Mouse (Mus musculus): Measurements from ENCODE around the gene Birc6. TPM values are rescaled to one million over a fixed set of nuclear protein-coding genes. Genes with fewer than 3 reads are reported as not detected.

Birc6 gene
- polyA plus RNA-seq (2014; fragmentation: Nextera tagmentation; extraction: Ambion mirVana): 83.5 and 91.6 TPM in 2 replicates

GRCm38 (mm10) chr17:74527729-74528607 lies at the start of gene Birc6:
TSS of gene Birc6 (plus strand) at chr17:74528295.
- peak within 1 kb of the TSS; percentile 97 for H3K27ac ChIP-seq (ENCODE audit: low read depth, low read length)
- peak within 1 kb of the TSS; percentile 97 for H3K9ac ChIP-seq (ENCODE audit: low read length)
- H3K4me1 ChIP-seq (ENCODE audit: control insufficient read depth, insufficient read depth, low read length): peaks cover 16% of the 10 kb centered on the region
- peak within 1 kb of the TSS; percentile 63 for H3K4me2 ChIP-seq
- ATAC-seq (ENCODE audit: low FRiP score) (peak; percentile 98), DNase-seq (ENCODE audit: low spot score, missing footprints) (peak; percentile 100)
- H3K9me3 ChIP-seq (ENCODE audit: control insufficient read depth, low read length): no peaks in the 10 kb centered on the region
- peak within 1 kb of the TSS; percentile 98 for H3K4me3 ChIP-seq (ENCODE audit: low read depth, low read length)
- WGBS: under 1% methylated on average over 71 of the region's 71 CpGs
- H3K27me3 ChIP-seq (ENCODE audit: control insufficient read depth, insufficient read depth, low read length): no peaks in the 10 kb centered on the region
- H3K36me3 ChIP-seq (ENCODE audit: control insufficient read depth, insufficient read depth, low read length): no peaks in the 10 kb centered on the region

GRCm38 (mm10) chr17:74480361-74481069 lies 47.6 kb upstream of the Birc6 start:
- Histone ChIP-seq H3K36me3 (ENCODE audit: control insufficient read depth, insufficient read depth, low read length) (no peaks in the 10 kb centered on the region), H3K4me1 (ENCODE audit: control insufficient read depth, insufficient read depth, low read length) (no peaks in the 10 kb centered on the region), H3K9ac (ENCODE audit: low read length) (no peak overlapping the region), H3K4me3 (ENCODE audit: low read depth, low read length) (no peak overlapping the region), H3K27me3 (ENCODE audit: control insufficient read depth, insufficient read depth, low read length) (no peaks in the 10 kb centered on the region), H3K27ac (ENCODE audit: low read depth, low read length) (no peak overlapping the region), H3K4me2 (no peak overlapping the region), H3K9me3 (ENCODE audit: control insufficient read depth, low read length) (no peaks in the 10 kb centered on the region)
- no peak for DNase-seq (ENCODE audit: low spot score, missing footprints)
- WGBS: 88% methylated on average over 14 of the region's 14 CpGs
- no peak for ATAC-seq (ENCODE audit: low FRiP score)

- Histone ChIP-seq H3K27me3 (ENCODE audit: control insufficient read depth, insufficient read depth, low read length) (no peaks in the 10 kb centered on the region), H3K27ac (ENCODE audit: low read depth, low read length) (no peak within 1 kb of the TSS; the same call in 1 of the 2 replicates), H3K36me3 (ENCODE audit: control insufficient read depth, insufficient read depth, low read length) (peaks cover 2% of the 10 kb centered on the region; the same call in 1 of the 2 replicates), H3K4me1 (ENCODE audit: control insufficient read depth, insufficient read depth, low read length) (0 out of 2 replicates have a peak, but pooled peaks cover 2% of the 10 kb centered on the region), H3K4me2 (peak within 1 kb of the TSS; percentile 59), H3K9ac (ENCODE audit: low read length) (peak within 1 kb of the TSS; percentile 80), H3K4me3 (ENCODE audit: low read depth, low read length) (peak within 1 kb of the TSS; percentile 74), H3K9me3 (ENCODE audit: control insufficient read depth, low read length) (no peaks in the 10 kb centered on the region)
- 6% methylated on average over 43 of the region's 58 CpGs for WGBS
- DNase-seq (ENCODE audit: low spot score, missing footprints) (peak; percentile 98), ATAC-seq (ENCODE audit: low FRiP score) (peak; percentile 100)
These were observed 38.8 kb upstream of the Birc6 start, which contains the start of gene Yipf4 for GRCm38 (mm10) chr17:74489024-74489900. TSS of gene Yipf4 (plus strand) at chr17:74489493.

- peak; percentile 93 for DNase-seq (ENCODE audit: low spot score, missing footprints)
- Histone ChIP-seq H3K27ac (ENCODE audit: low read depth, low read length) (no peak overlapping the region; the same call in 1 of the 2 replicates), H3K4me2 (peak overlapping the region; percentile 59), H3K36me3 (ENCODE audit: control insufficient read depth, insufficient read depth, low read length) (peaks cover 4% of the 10 kb centered on the region), H3K4me3 (ENCODE audit: low read depth, low read length) (peak overlapping the region; percentile 74), H3K4me1 (ENCODE audit: control insufficient read depth, insufficient read depth, low read length) (0 out of 2 replicates have a peak, but pooled peaks cover 2% of the 10 kb centered on the region), H3K27me3 (ENCODE audit: control insufficient read depth, insufficient read depth, low read length) (no peaks in the 10 kb centered on the region), H3K9me3 (ENCODE audit: control insufficient read depth, low read length) (no peaks in the 10 kb centered on the region), H3K9ac (ENCODE audit: low read length) (peak overlapping the region; percentile 80)
- no peak for ATAC-seq (ENCODE audit: low FRiP score)
- WGBS: under 1% methylated on average over 12 of the region's 12 CpGs
These were observed 38.2 kb upstream of the Birc6 start for GRCm38 (mm10) chr17:74489901-74490220.

- Histone ChIP-seq H3K27ac (ENCODE audit: low read depth, low read length) (no peak overlapping the region), H3K36me3 (ENCODE audit: control insufficient read depth, insufficient read depth, low read length) (peaks cover 4% of the 10 kb centered on the region), H3K27me3 (ENCODE audit: control insufficient read depth, insufficient read depth, low read length) (no peaks in the 10 kb centered on the region), H3K9me3 (ENCODE audit: control insufficient read depth, low read length) (no peaks in the 10 kb centered on the region), H3K4me2 (no peak overlapping the region), H3K4me1 (ENCODE audit: control insufficient read depth, insufficient read depth, low read length) (0 out of 2 replicates have a peak, but pooled peaks cover 2% of the 10 kb centered on the region), H3K4me3 (ENCODE audit: low read depth, low read length) (no peak overlapping the region), H3K9ac (ENCODE audit: low read length) (no peak overlapping the region)
- WGBS: 97% methylated on average over 3 of the region's 3 CpGs
- DNase-seq (ENCODE audit: low spot score, missing footprints) (no peak), ATAC-seq (ENCODE audit: low FRiP score) (no peak)
These were observed 36.5 kb upstream of the Birc6 start for GRCm38 (mm10) chr17:74491565-74491964.

- H3K27me3 ChIP-seq (ENCODE audit: control insufficient read depth, insufficient read depth, low read length): no peaks in the 10 kb centered on the region
- H3K36me3 ChIP-seq (ENCODE audit: control insufficient read depth, insufficient read depth, low read length): no peaks in the 10 kb centered on the region; the same call in 1 of the 2 replicates
- no peak overlapping the region for H3K4me3 ChIP-seq (ENCODE audit: low read depth, low read length)
- H3K4me2 ChIP-seq: no peak overlapping the region
- no peak overlapping the region for H3K9ac ChIP-seq (ENCODE audit: low read length)
- ATAC-seq (ENCODE audit: low FRiP score) (no peak), DNase-seq (ENCODE audit: low spot score, missing footprints) (no peak)
- 93% methylated on average over 4 of the region's 4 CpGs for WGBS
- H3K4me1 ChIP-seq (ENCODE audit: control insufficient read depth, insufficient read depth, low read length): no peaks in the 10 kb centered on the region
- no peak overlapping the region for H3K27ac ChIP-seq (ENCODE audit: low read depth, low read length)
- H3K9me3 ChIP-seq (ENCODE audit: control insufficient read depth, low read length): no peaks in the 10 kb centered on the region
These were observed 27.9 kb upstream of the Birc6 start for GRCm38 (mm10) chr17:74500204-74500603.

GRCm38 (mm10) chr17:74501085-74501484 lies 27.0 kb upstream of the Birc6 start:
- Histone ChIP-seq H3K9me3 (ENCODE audit: control insufficient read depth, low read length) (no peaks in the 10 kb centered on the region), H3K4me2 (no peak overlapping the region), H3K9ac (ENCODE audit: low read length) (no peak overlapping the region), H3K27me3 (ENCODE audit: control insufficient read depth, insufficient read depth, low read length) (no peaks in the 10 kb centered on the region), H3K27ac (ENCODE audit: low read depth, low read length) (no peak overlapping the region), H3K4me3 (ENCODE audit: low read depth, low read length) (no peak overlapping the region), H3K4me1 (ENCODE audit: control insufficient read depth, insufficient read depth, low read length) (no peaks in the 10 kb centered on the region), H3K36me3 (ENCODE audit: control insufficient read depth, insufficient read depth, low read length) (no peaks in the 10 kb centered on the region; the same call in 1 of the 2 replicates)
- ATAC-seq (ENCODE audit: low FRiP score) (no peak), DNase-seq (ENCODE audit: low spot score, missing footprints) (no peak)

GRCm38 (mm10) chr17:74507934-74508333 lies 20.2 kb upstream of the Birc6 start:
- Histone ChIP-seq H3K4me3 (ENCODE audit: low read depth, low read length) (no peak overlapping the region), H3K27me3 (ENCODE audit: control insufficient read depth, insufficient read depth, low read length) (no peaks in the 10 kb centered on the region), H3K9me3 (ENCODE audit: control insufficient read depth, low read length) (no peaks in the 10 kb centered on the region), H3K27ac (ENCODE audit: low read depth, low read length) (no peak overlapping the region), H3K36me3 (ENCODE audit: control insufficient read depth, insufficient read depth, low read length) (no peaks in the 10 kb centered on the region), H3K4me1 (ENCODE audit: control insufficient read depth, insufficient read depth, low read length) (no peaks in the 10 kb centered on the region), H3K4me2 (no peak overlapping the region), H3K9ac (ENCODE audit: low read length) (no peak overlapping the region)
- 78% methylated on average over 2 of the region's 2 CpGs for WGBS
- DNase-seq (ENCODE audit: low spot score, missing footprints) (no peak), ATAC-seq (ENCODE audit: low FRiP score) (no peak)

All from midbrain, embryonic 11.5 days (tissue).